Mouse (Mus musculus) midbrain, postnatal 0 days (tissue): Measurements from ENCODE around the gene Oaf. TPM values are rescaled to one million over a fixed set of nuclear protein-coding genes. Genes with fewer than 3 reads are reported as not detected.

Experiments
- ATAC-seq: fragments of 200-750 bp; cut with Nextera tagmentation; 2 replicates; pipeline ENCODE4 v1.8.0; 2017; ENCODE audit warnings: moderate number of reproducible peaks, mild to moderate bottlenecking, moderate TSS enrichment, moderate library complexity; ENCODE audit not compliant: low FRiP score
- DNase-seq: peaks from one replicate; pipeline ENCODE4 v3.0.0-alpha.2; 2015; ENCODE audit warnings: low spot score
- H3K27ac ChIP-seq: fragments of 300-500 bp; sonication (generic); 2 replicates; pipeline ENCODE4 v1.5.1; 2014; ENCODE audit warnings: low read depth, mild to moderate bottlenecking, low read length, mixed read lengths
- H3K27me3 ChIP-seq: fragments of 300-500 bp; sonication (generic); 2 replicates; pipeline ENCODE4 v1.6.1; 2014; ENCODE audit warnings: low read length, control low read depth, mixed read lengths; ENCODE audit not compliant: insufficient read depth
- H3K36me3 ChIP-seq: fragments of 300-500 bp; sonication (generic); 2 replicates; pipeline ENCODE4 v1.6.1; 2014; ENCODE audit warnings: low read length, control low read depth, mixed read lengths; ENCODE audit not compliant: insufficient read depth
- H3K4me1 ChIP-seq: fragments of 300-500 bp; sonication (generic); 2 replicates; pipeline ENCODE4 v1.6.1; 2014; ENCODE audit warnings: mild to moderate bottlenecking, control low read depth, antibody characterized with exemption, low read length, mixed read lengths; ENCODE audit not compliant: insufficient read depth
- H3K4me2 ChIP-seq: fragments of 300-500 bp; sonication (generic); 2 replicates; pipeline ENCODE4 v1.6.1; 2014; ENCODE audit warnings: low read depth, mild to moderate bottlenecking, low read length, mixed read lengths; ENCODE audit not compliant: poor library complexity, severe bottlenecking
- H3K4me3 ChIP-seq: fragments of 300-500 bp; sonication (generic); 2 replicates; pipeline ENCODE4 v1.5.1; 2014; ENCODE audit warnings: low read depth, mild to moderate bottlenecking, low read length, moderate library complexity
- H3K9ac ChIP-seq: fragments of 300-500 bp; sonication (generic); replicated peaks from 2 replicates; pipeline ENCODE4 v1.6.1; 2014; ENCODE audit warnings: mild to moderate bottlenecking, low read length, moderate library complexity, mixed read lengths; ENCODE audit not compliant: poor library complexity, severe bottlenecking
- H3K9me3 ChIP-seq: fragments of 300-500 bp; sonication (generic); 2 replicates; pipeline ENCODE4 v1.6.1; 2016; ENCODE audit warnings: low read length, control low read depth
- CTCF ChIP-seq: IDR thresholded peaks from 2 replicates; pipeline ENCODE4 v1.5.1; 2016; ENCODE audit warnings: antibody characterized with exemption, mild to moderate bottlenecking
- WGBS: fragments of 180-500 bp; shearing (Covaris S2); extraction: QIAGEN DNeasy Blood & Tissue Kit; methylation state at CpG from one replicate; pipeline ENCODE4 v1.1.7; 2014; 5-methylcytosine and 5-hydroxymethylcytosine counted together
- polyA plus RNA-seq: library from polyadenylated mRNA; unstranded; fragments of >200 nt; fragmentation: Nextera tagmentation; extraction: Ambion mirVana; gene quantifications from 2 replicates; pipeline ENCODE4 v1.2.1, GENCODE M21; 2015
- total RNA-seq: library from RNA; depleted of rRNA; stranded (reverse); fragments of >200 nt; gene quantifications from 2 replicates; pipeline ENCODE4 v1.2.3, GENCODE M21; 2014; rRNA removed

Gene Oaf
- total RNA-seq (4.7 and 4.9 TPM in 2 replicates), polyA plus RNA-seq (4.5 and 4.7 TPM in 2 replicates)

- no peaks in the 10 kb centered on the region for H3K9me3 ChIP-seq
- H3K27me3 ChIP-seq: peaks cover 21% of the 10 kb centered on the region
- peak within 1 kb of the TSS; percentile 37 for H3K4me3 ChIP-seq
- peaks cover 4% of the 10 kb centered on the region; the same call in 1 of the 2 replicates for H3K4me1 ChIP-seq
- 2% methylated on average over 44 of the region's 44 CpGs for WGBS
- ATAC-seq (peak; percentile 62; the same call in 1 of the 2 replicates), DNase-seq (peak; percentile 62)
- no peak within 1 kb of the TSS for H3K27ac ChIP-seq
- 0 out of 2 replicates have a peak within 1 kb of the TSS, but pooled peaks have one; percentile 2 for H3K9ac ChIP-seq
- no peaks in the 10 kb centered on the region for H3K36me3 ChIP-seq
- TF ChIP-seq CTCF: no peak
- H3K4me2 ChIP-seq: peak within 1 kb of the TSS; percentile 51
These were observed at the start of gene Oaf for GRCm38 (mm10) chr9:43239712-43240593. Oaf (minus strand) TSS chr9:43239911.

GRCm38 (mm10) chr9:43286870-43287269, 47.2 kb upstream of the Oaf start:
- H3K9ac ChIP-seq: no peak overlapping the region
- no peaks in the 10 kb centered on the region for H3K36me3 ChIP-seq
- H3K27ac ChIP-seq: no peak overlapping the region
- H3K4me2 ChIP-seq: peak overlapping the region; percentile 22; the same call in 1 of the 2 replicates
- no peak overlapping the region for H3K4me3 ChIP-seq
- 2% methylated on average over 19 of the region's 20 CpGs for WGBS
- H3K9me3 ChIP-seq: no peaks in the 10 kb centered on the region
- no peaks in the 10 kb centered on the region for H3K27me3 ChIP-seq
- H3K4me1 ChIP-seq: no peaks in the 10 kb centered on the region
- DNase-seq (peak; percentile 70), ATAC-seq (peak; percentile 36; the same call in 1 of the 2 replicates)
- TF ChIP-seq CTCF: peak; percentile 89

GRCm38 (mm10) chr9:43285281-43285680, 45.6 kb upstream of the Oaf start:
- Histone ChIP-seq H3K4me1 (no peaks in the 10 kb centered on the region), H3K4me2 (no peak overlapping the region), H3K9ac (no peak overlapping the region), H3K27ac (no peak overlapping the region), H3K27me3 (no peaks in the 10 kb centered on the region), H3K9me3 (no peaks in the 10 kb centered on the region), H3K36me3 (no peaks in the 10 kb centered on the region), H3K4me3 (no peak overlapping the region)
- WGBS: 94% methylated on average over 4 of the region's 4 CpGs
- TF ChIP-seq CTCF: no peak
- ATAC-seq (no peak), DNase-seq (no peak)

- peak; percentile 77 for ATAC-seq
- Histone ChIP-seq H3K4me3 (no peak overlapping the region), H3K9ac (no peak overlapping the region), H3K27ac (no peak overlapping the region), H3K27me3 (no peaks in the 10 kb centered on the region), H3K4me1 (no peaks in the 10 kb centered on the region), H3K4me2 (no peak overlapping the region), H3K36me3 (no peaks in the 10 kb centered on the region), H3K9me3 (no peaks in the 10 kb centered on the region)
- DNase-seq: peak; percentile 90
- TF ChIP-seq CTCF: peak; percentile 95
- 5% methylated on average over 6 of the region's 6 CpGs for WGBS
These were observed 44.6 kb upstream of the Oaf start for GRCm38 (mm10) chr9:43284284-43284683.

- no peak overlapping the region for H3K4me3 ChIP-seq
- H3K4me1 ChIP-seq: no peaks in the 10 kb centered on the region
- H3K9ac ChIP-seq: no peak overlapping the region
- no peak overlapping the region for H3K27ac ChIP-seq
- no peak overlapping the region for H3K4me2 ChIP-seq
- 85% methylated on average over 9 of the region's 9 CpGs for WGBS
- DNase-seq: no peak
- H3K9me3 ChIP-seq: no peaks in the 10 kb centered on the region
- no peak for TF ChIP-seq CTCF
- H3K27me3 ChIP-seq: peaks cover 23% of the 10 kb centered on the region; the same call in 1 of the 2 replicates
- H3K36me3 ChIP-seq: no peaks in the 10 kb centered on the region
- no peak for ATAC-seq
These were observed 34.0 kb upstream of the Oaf start for GRCm38 (mm10) chr9:43273735-43274134.
